Comparison of ENCODE assay signal across 25 mouse cellular contexts in genomic region chr3:114464546-114464888, GRCm38 (mm10).
"Had no signal": no experiment of that assay in that cellular context is flagged by ENCODE, and none has a peak within 500 bp of the region (broad histone marks: within the 10 kb centered on the region; RNA-seq: fewer than 3 reads in every experiment).

No protein-coding gene starts in this region.

- H3K4me1 ChIP-seq: heart, embryonic 15.5 days; hindbrain, embryonic 12.5 days; kidney, embryonic 15.5 days; limb, embryonic 13.5 days; limb, embryonic 15.5 days had no signal

- ATAC-seq: hindbrain, postnatal 0 days; intestine, embryonic 16.5 days had no signal

- H3K4me3 ChIP-seq: heart, adult 2 months; heart, embryonic 13.5 days; heart, embryonic 15.5 days; hindbrain, embryonic 12.5 days; kidney, embryonic 15.5 days; limb, embryonic 13.5 days; limb, embryonic 15.5 days had no signal

- H3K4me2 ChIP-seq: heart, embryonic 11.5 days; heart, embryonic 13.5 days; heart, embryonic 15.5 days; hindbrain, embryonic 12.5 days; hindbrain, embryonic 14.5 days; kidney, embryonic 15.5 days; limb, embryonic 13.5 days; limb, embryonic 15.5 days had no signal

- H3K9me3 ChIP-seq: heart, embryonic 13.5 days; heart, embryonic 15.5 days; hindbrain, embryonic 12.5 days; kidney, embryonic 15.5 days; limb, embryonic 13.5 days; limb, embryonic 15.5 days had no signal

- H3K27me3 ChIP-seq: heart, embryonic 13.5 days; heart, embryonic 15.5 days; hindbrain, embryonic 12.5 days; kidney, embryonic 15.5 days; limb, embryonic 13.5 days; limb, embryonic 15.5 days had no signal

- H3K27ac ChIP-seq: heart, adult 2 months; heart, embryonic 13.5 days; heart, embryonic 15.5 days; hindbrain, embryonic 12.5 days; hindbrain, postnatal 0 days; kidney, embryonic 15.5 days; kidney, postnatal 0 days; limb, embryonic 13.5 days; limb, embryonic 15.5 days had no signal

- H3K9ac ChIP-seq: heart, embryonic 13.5 days; heart, embryonic 15.5 days; hindbrain, embryonic 12.5 days; hindbrain, embryonic 14.5 days; kidney, embryonic 15.5 days; limb, embryonic 13.5 days; limb, embryonic 15.5 days had no signal

- H3K36me3 ChIP-seq: heart, embryonic 13.5 days; heart, embryonic 15.5 days; hindbrain, embryonic 12.5 days; kidney, embryonic 15.5 days; limb, embryonic 13.5 days; limb, embryonic 15.5 days had no signal

- DNase-seq: gastrocnemius, postnatal 14 days; gastrocnemius, postnatal 36 days; heart, adult 11 months; heart, adult 2 months; heart, postnatal 14 days; heart, postnatal 36 days; kidney, adult 11 months; kidney, adult 2 months; kidney, adult 9 months; kidney, postnatal 14 days; kidney, postnatal 36 days; layer of hippocampus, adult 9-11 months; layer of hippocampus, postnatal 36 days; left cerebral cortex, postnatal 4 days had no signal
